Mouse (Mus musculus) bone marrow, adult 2 months (tissue): ENCODE data around the gene Ccdc144b. TPM values are rescaled to one million over a fixed set of nuclear protein-coding genes. Genes with fewer than 3 reads are reported as not detected.

Experiments
- H3K27ac ChIP-seq: fragments of 200-500 bp; 2 replicates; pipeline ENCODE4 v1.5.1; 2012; ENCODE audit warnings: low read depth, mild to moderate bottlenecking, control low read depth, inconsistent platforms, low read length; ENCODE audit not compliant: control insufficient read depth, poor library complexity, insufficient read depth
- H3K4me1 ChIP-seq: fragments of 200-500 bp; 2 replicates; pipeline ENCODE4 v1.6.1; 2011; ENCODE audit warnings: low read length; ENCODE audit not compliant: control insufficient read depth, insufficient read depth
- H3K4me3 ChIP-seq: fragments of 200-500 bp; replicated peaks from 2 replicates; pipeline ENCODE3; 2011; ENCODE audit warnings: mild to moderate bottlenecking, low read depth, low read length, control low read depth; ENCODE audit not compliant: control insufficient read depth
- CTCF ChIP-seq: fragments of 200-500 bp; IDR thresholded peaks from 2 replicates; pipeline ENCODE4 v1.5.1; 2011; ENCODE audit warnings: low read length, control low read depth; ENCODE audit not compliant: control insufficient read depth, insufficient read depth
- POLR2A ChIP-seq: fragments of 200-500 bp; IDR thresholded peaks from 2 replicates; pipeline ENCODE4 v1.6.1; 2011; ENCODE audit warnings: low read depth, mild to moderate bottlenecking, control low read depth, low read length, borderline replicate concordance; ENCODE audit not compliant: control insufficient read depth
- WGBS: fragments of 180-500 bp; shearing (Covaris S2); methylation state at CpG from one replicate; pipeline ENCODE4 v1.1.7; 2018; 5-methylcytosine and 5-hydroxymethylcytosine counted together
- polyA plus RNA-seq: library from polyadenylated mRNA; stranded (reverse); fragments of >200 nt; gene quantifications from 2 replicates; pipeline ENCODE4 v1.2.4, GENCODE M21; 2011; ENCODE audit warnings: low replicate concordance; ENCODE audit not compliant: missing spikeins, insufficient read depth, insufficient read length

Ccdc144b gene
- polyA plus RNA-seq, 1 experiment = not detected

GRCm38 (mm10) chr3:35971149-35971548 lies 82.2 kb downstream of the Ccdc144b start:
- H3K4me3 ChIP-seq = no peak overlapping the region
- no peak overlapping the region for H3K27ac ChIP-seq
- H3K4me1 ChIP-seq = peaks cover 3% of the 10 kb centered on the region; the same call in 1 of the 2 replicates
- TF ChIP-seq CTCF (no peak), POLR2A (no peak)
- 87% methylated on average over 12 of the region's 12 CpGs for WGBS

- 82% methylated on average over 4 of the region's 4 CpGs for WGBS
- TF ChIP-seq CTCF (no peak), POLR2A (no peak)
- no peak overlapping the region for H3K4me3 ChIP-seq
- H3K27ac ChIP-seq = no peak overlapping the region
- peaks cover 3% of the 10 kb centered on the region; the same call in 1 of the 2 replicates for H3K4me1 ChIP-seq
Measured at GRCm38 (mm10) chr3:35970441-35970840, 82.9 kb downstream of the Ccdc144b start.

- TF ChIP-seq CTCF (no peak), POLR2A (no peak)
- peak overlapping the region; percentile 25; the same call in 1 of the 2 replicates for H3K27ac ChIP-seq
- H3K4me3 ChIP-seq = no peak overlapping the region
- WGBS = 43% methylated on average over 8 of the region's 8 CpGs
- peaks cover 3% of the 10 kb centered on the region; the same call in 1 of the 2 replicates for H3K4me1 ChIP-seq
Measured at GRCm38 (mm10) chr3:35967366-35967921, 85.9 kb downstream of the Ccdc144b start.

- TF ChIP-seq CTCF = no peak
- TF ChIP-seq POLR2A = no peak
- WGBS = 5% methylated on average over 2 of the region's 2 CpGs
- Histone ChIP-seq H3K27ac (no peak overlapping the region), H3K4me3 (no peak overlapping the region), H3K4me1 (peaks cover 3% of the 10 kb centered on the region; the same call in 1 of the 2 replicates)
Measured at GRCm38 (mm10) chr3:35966493-35966892, 86.9 kb downstream of the Ccdc144b start.

- TF ChIP-seq CTCF = no peak
- TF ChIP-seq POLR2A = no peak
- Histone ChIP-seq H3K4me3 (no peak overlapping the region), H3K4me1 (peaks cover 3% of the 10 kb centered on the region; the same call in 1 of the 2 replicates), H3K27ac (no peak overlapping the region)
- 12% methylated on average over 4 of the region's 4 CpGs for WGBS
Measured at GRCm38 (mm10) chr3:35964928-35965327, 88.4 kb downstream of the Ccdc144b start.

GRCm38 (mm10) chr3:35963921-35964320 lies 89.4 kb downstream of the Ccdc144b start:
- TF ChIP-seq POLR2A = no peak
- TF ChIP-seq CTCF = no peak
- 81% methylated on average over 5 of the region's 5 CpGs for WGBS
- H3K4me1 ChIP-seq = peaks cover 3% of the 10 kb centered on the region; the same call in 1 of the 2 replicates
- H3K4me3 ChIP-seq = no peak overlapping the region
- no peak overlapping the region for H3K27ac ChIP-seq

- TF ChIP-seq POLR2A (no peak), CTCF (no peak)
- Histone ChIP-seq H3K4me3 (no peak overlapping the region), H3K27ac (no peak overlapping the region), H3K4me1 (peaks cover 3% of the 10 kb centered on the region; the same call in 1 of the 2 replicates)
- 85% methylated on average over 4 of the region's 4 CpGs for WGBS
Measured at GRCm38 (mm10) chr3:35963401-35963800, 89.9 kb downstream of the Ccdc144b start.

GRCm38 (mm10) chr3:35962967-35963366 lies 90.4 kb downstream of the Ccdc144b start:
- WGBS = 82% methylated on average over 5 of the region's 5 CpGs
- Histone ChIP-seq H3K4me3 (no peak overlapping the region), H3K27ac (no peak overlapping the region), H3K4me1 (peaks cover 3% of the 10 kb centered on the region; the same call in 1 of the 2 replicates)
- TF ChIP-seq CTCF (peak; percentile 17; the same call in 1 of the 2 replicates), POLR2A (no peak)

Other genes starting within 250 kb of the Ccdc144b start
- 23.3 and 28.0 TPM in 2 replicates for gene Dcun1d1, start 116.1 kb downstream of the Ccdc144b start, polyA plus RNA-seq
- gene Mccc1, start 52.9 kb downstream of the Ccdc144b start, polyA plus RNA-seq = 3.5 and 12.6 TPM in 2 replicates
- gene Acad9, start 12.4 kb upstream of the Ccdc144b start, polyA plus RNA-seq = 7.4 and 16.7 TPM in 2 replicates
- 0.45 and 0.92 TPM in 2 replicates for gene D3Ertd254e, start 97.5 kb upstream of the Ccdc144b start, polyA plus RNA-seq
- not detected in 2 replicates for gene Qrfpr, start 168.8 kb upstream of the Ccdc144b start, polyA plus RNA-seq